Mouse (Mus musculus) stomach, embryonic 15.5 days (tissue): Measurements from ENCODE around the gene Rev3l. TPM values are rescaled to one million over a fixed set of nuclear protein-coding genes. Genes with fewer than 3 reads are reported as not detected.

Experiments used
- ATAC-seq: fragments of 200-750 bp; cut with Nextera tagmentation; 2 replicates; pipeline ENCODE4 v1.8.0; 2017; ENCODE audit warnings: low read depth, moderate number of reproducible peaks, moderate TSS enrichment; ENCODE audit not compliant: insufficient read depth, low FRiP score
- H3K27ac ChIP-seq: fragments of 300-500 bp; sonication (generic); 2 replicates; pipeline ENCODE4 v1.5.1; 2015; ENCODE audit warnings: mild to moderate bottlenecking, inconsistent platforms
- H3K27me3 ChIP-seq: fragments of 300-500 bp; sonication (generic); replicated peaks from 2 replicates; pipeline ENCODE4 v1.6.1; 2015; ENCODE audit warnings: inconsistent platforms
- H3K36me3 ChIP-seq: fragments of 300-500 bp; sonication (generic); 2 replicates; pipeline ENCODE4 v1.6.1; 2015; ENCODE audit warnings: inconsistent platforms
- H3K4me1 ChIP-seq: fragments of 300-500 bp; sonication (generic); 2 replicates; pipeline ENCODE4 v1.6.1; 2015; ENCODE audit warnings: inconsistent platforms
- H3K4me2 ChIP-seq: fragments of 300-500 bp; sonication (generic); 2 replicates; pipeline ENCODE4 v1.6.1; 2015; ENCODE audit warnings: mild to moderate bottlenecking, inconsistent platforms
- H3K4me3 ChIP-seq: fragments of 300-500 bp; sonication (generic); replicated peaks from 2 replicates; pipeline ENCODE4 v1.5.1; 2015; ENCODE audit warnings: inconsistent platforms
- H3K9ac ChIP-seq: fragments of 300-500 bp; sonication (generic); 2 replicates; pipeline ENCODE4 v1.6.1; 2015; ENCODE audit warnings: inconsistent platforms
- H3K9me3 ChIP-seq: fragments of 300-500 bp; sonication (generic); 2 replicates; pipeline ENCODE4 v1.6.1; 2016; ENCODE audit warnings: inconsistent platforms
- WGBS: fragments of 180-500 bp; shearing (Covaris S2); methylation state at CpG from one replicate; pipeline ENCODE4 v1.1.7; 2015; 5-methylcytosine and 5-hydroxymethylcytosine counted together
- polyA plus RNA-seq: library from polyadenylated mRNA; unstranded; fragments of >200 nt; fragmentation: Nextera tagmentation; extraction: Ambion mirVana; gene quantifications from 2 replicates; pipeline ENCODE4 v1.2.1, GENCODE M21; 2015

Gene Rev3l
- 16.4 and 20.3 TPM in 2 replicates for polyA plus RNA-seq

DNA sequence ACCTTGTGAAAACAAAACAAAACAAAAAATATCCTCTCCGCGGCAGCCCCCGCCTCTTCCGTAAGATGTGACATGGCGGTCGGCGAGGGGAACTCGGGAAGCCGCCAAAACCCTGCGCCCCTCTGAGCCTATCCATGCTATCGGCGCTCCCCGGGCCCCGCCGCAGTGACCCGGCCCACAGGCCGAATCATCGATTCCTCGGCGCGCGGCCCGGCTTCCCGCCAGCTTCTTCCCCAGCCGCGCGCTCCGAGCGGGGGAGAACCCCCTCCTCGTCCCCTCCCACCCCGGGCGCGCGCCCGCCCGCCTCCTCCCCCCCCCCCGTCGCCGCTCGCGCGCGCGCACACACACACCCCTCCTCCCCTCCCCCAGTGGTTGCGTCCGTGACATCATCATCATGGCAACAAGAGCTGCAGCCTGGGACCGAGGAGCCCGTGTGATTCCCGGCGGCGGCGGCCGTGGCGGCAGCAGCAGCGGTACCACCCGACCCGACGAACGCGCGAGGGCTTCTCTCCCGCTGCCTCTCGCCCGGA is at the start of gene Rev3l:
Gene Rev3l, plus strand, starts transcription at position 383 of the 530 bp plus-strand sequence.
- Histone ChIP-seq H3K4me3 (peak within 1 kb of the TSS; percentile 97), H3K9me3 (no peaks in the 10 kb centered on the region), H3K4me1 (0 out of 2 replicates have a peak, but pooled peaks cover 4% of the 10 kb centered on the region), H3K27me3 (no peaks in the 10 kb centered on the region), H3K9ac (peak within 1 kb of the TSS; percentile 95), H3K27ac (peak within 1 kb of the TSS; percentile 99), H3K36me3 (no peaks in the 10 kb centered on the region), H3K4me2 (peak within 1 kb of the TSS; percentile 56)
- ATAC-seq, result peak; percentile 79
- WGBS, result under 1% methylated on average over 46 of the region's 64 CpGs

DNA sequence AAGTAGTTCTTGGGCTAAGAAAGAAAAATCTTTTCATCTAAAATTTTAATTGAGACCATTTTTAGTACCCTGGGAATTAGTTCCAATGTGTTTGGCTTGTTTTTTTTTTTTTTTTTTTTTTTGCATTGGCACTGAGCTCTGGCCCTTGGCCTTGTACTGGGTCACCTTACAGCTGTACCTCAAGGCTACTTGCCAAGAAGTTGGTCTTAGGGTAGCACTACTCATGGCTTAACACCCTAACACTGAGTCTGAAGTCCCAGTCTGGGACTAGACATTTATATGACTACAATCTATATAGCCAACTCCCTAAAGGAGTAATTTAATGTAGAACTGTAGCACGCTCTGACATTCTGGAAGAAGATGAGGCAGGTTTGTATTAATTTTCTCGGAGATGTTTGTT is 49.4 kb upstream of the Rev3l start:
- Histone ChIP-seq H3K4me3 (no peak overlapping the region), H3K9me3 (no peaks in the 10 kb centered on the region), H3K36me3 (no peaks in the 10 kb centered on the region), H3K27me3 (no peaks in the 10 kb centered on the region), H3K27ac (no peak overlapping the region), H3K4me2 (no peak overlapping the region), H3K9ac (no peak overlapping the region), H3K4me1 (no peaks in the 10 kb centered on the region)
- ATAC-seq, result no peak
- WGBS, result 53% methylated on average over 2 of the region's 2 CpGs

DNA sequence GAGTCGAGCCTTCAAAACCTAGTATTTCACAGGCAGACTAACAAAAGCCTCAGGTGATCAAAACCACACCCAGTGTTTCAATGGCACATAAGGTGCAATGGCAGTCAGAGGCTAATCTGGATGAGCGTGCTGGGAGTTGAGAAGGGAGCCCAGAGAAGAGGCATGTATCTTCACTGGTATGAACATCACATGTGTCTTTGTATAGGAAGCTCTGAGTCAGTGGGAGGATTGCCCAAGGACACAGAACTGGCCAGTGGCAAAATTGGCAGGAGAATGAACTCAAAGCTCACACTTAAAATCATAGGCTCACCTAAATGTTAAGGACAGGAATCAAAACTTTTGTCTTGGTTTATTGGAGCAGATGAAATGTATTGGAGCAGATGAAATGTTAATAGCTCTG is 48.4 kb upstream of the Rev3l start:
- 75% methylated on average over 2 of the region's 2 CpGs for WGBS
- ATAC-seq, result no peak
- no peak overlapping the region for H3K4me3 ChIP-seq
- H3K27ac ChIP-seq, result no peak overlapping the region
- H3K27me3 ChIP-seq, result no peaks in the 10 kb centered on the region
- H3K36me3 ChIP-seq, result no peaks in the 10 kb centered on the region
- H3K4me1 ChIP-seq, result no peaks in the 10 kb centered on the region
- no peak overlapping the region for H3K4me2 ChIP-seq
- no peak overlapping the region for H3K9ac ChIP-seq
- H3K9me3 ChIP-seq, result no peaks in the 10 kb centered on the region

DNA sequence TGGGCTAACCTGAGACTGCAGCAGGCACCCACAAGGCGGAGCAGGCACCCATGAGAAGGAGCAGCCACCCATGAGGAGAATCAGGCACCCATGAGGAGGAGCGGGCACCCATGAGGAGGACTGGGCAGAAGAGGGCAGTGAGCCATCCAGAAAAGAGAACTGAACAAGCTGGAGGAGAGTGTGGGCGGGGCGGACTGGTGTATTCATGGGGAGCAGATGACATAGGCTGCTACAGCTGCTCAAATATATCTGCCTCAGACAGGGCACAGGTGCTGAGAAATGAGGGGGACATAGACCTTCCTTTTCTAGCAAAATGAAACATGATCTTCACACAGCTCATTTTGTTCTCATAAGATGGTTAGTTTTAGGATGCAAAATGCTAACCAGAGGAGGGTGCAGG is 45.1 kb upstream of the Rev3l start:
- Histone ChIP-seq H3K9ac (no peak overlapping the region), H3K4me1 (no peaks in the 10 kb centered on the region), H3K4me2 (no peak overlapping the region), H3K9me3 (no peaks in the 10 kb centered on the region), H3K36me3 (no peaks in the 10 kb centered on the region), H3K27me3 (no peaks in the 10 kb centered on the region), H3K4me3 (no peak overlapping the region), H3K27ac (no peak overlapping the region)
- WGBS, result 96% methylated on average over 4 of the region's 4 CpGs
- no peak for ATAC-seq

DNA sequence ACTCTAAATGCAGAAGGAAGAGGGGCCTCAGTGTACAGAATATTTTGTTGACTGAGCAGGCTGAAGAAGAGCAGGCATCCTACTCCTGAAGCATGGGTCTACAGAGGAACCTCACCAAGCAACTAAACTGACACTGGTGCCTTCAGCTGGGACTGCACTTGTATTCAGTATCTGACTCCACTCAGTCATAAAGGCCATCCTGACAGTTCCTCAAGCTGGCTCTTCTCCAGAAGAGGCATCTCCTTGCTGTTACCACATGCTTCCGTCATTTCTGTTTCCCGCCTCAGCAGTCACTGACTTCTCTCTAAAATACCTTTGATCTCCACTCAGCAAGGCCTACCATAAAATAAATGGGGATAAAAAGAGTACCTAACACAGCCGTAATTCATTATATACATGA is 44.1 kb upstream of the Rev3l start:
- H3K9ac ChIP-seq, result no peak overlapping the region
- no peak overlapping the region for H3K4me3 ChIP-seq
- H3K4me1 ChIP-seq, result peaks cover 3% of the 10 kb centered on the region; the same call in 1 of the 2 replicates
- H3K9me3 ChIP-seq, result no peaks in the 10 kb centered on the region
- H3K27ac ChIP-seq, result no peak overlapping the region
- whole genome bisulfite sequencing, result 57% methylated on average over 3 of the region's 3 CpGs
- no peak for ATAC-seq
- no peak overlapping the region for H3K4me2 ChIP-seq
- H3K36me3 ChIP-seq, result no peaks in the 10 kb centered on the region
- no peaks in the 10 kb centered on the region for H3K27me3 ChIP-seq

DNA sequence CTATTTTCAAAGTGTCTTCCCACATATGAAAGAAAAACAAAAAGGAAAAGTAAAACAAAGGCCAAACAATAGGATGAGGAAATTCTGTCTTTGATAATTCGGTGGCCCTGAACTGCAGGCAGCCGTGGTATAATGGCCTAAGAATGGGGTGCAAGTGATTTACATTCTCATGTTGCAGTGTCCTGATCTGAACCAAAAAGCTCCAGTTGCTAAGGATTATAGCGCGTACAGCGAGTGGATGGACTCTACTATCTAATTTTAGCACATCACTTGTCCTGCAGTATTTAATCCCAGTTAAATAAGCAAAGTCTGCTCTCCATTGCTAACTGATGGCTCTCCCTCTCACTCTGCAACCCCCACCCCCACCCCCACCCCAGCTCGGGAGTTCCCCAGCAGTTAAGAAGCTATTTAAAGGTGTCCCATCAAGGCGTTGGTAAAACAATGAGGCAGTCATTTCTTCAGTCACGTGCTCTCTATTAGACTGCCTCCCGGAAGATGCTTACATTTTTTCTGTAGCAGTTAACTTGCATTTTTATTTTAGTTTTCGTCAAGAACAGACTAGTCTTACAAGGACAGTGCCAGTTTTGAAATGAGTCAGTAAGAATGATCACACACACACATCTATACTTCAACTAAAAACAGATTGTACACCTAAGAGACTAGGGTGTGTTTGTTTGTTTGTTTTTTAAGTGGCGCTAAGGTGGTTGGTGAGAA is 40.4 kb upstream of the Rev3l start:
- Histone ChIP-seq H3K4me2 (no peak overlapping the region), H3K36me3 (no peaks in the 10 kb centered on the region), H3K4me3 (no peak overlapping the region), H3K9me3 (no peaks in the 10 kb centered on the region), H3K27me3 (no peaks in the 10 kb centered on the region), H3K9ac (no peak overlapping the region), H3K27ac (no peak overlapping the region), H3K4me1 (peaks cover 3% of the 10 kb centered on the region; the same call in 1 of the 2 replicates)
- 46% methylated on average over 11 of the region's 11 CpGs for WGBS
- no peak for ATAC-seq

DNA sequence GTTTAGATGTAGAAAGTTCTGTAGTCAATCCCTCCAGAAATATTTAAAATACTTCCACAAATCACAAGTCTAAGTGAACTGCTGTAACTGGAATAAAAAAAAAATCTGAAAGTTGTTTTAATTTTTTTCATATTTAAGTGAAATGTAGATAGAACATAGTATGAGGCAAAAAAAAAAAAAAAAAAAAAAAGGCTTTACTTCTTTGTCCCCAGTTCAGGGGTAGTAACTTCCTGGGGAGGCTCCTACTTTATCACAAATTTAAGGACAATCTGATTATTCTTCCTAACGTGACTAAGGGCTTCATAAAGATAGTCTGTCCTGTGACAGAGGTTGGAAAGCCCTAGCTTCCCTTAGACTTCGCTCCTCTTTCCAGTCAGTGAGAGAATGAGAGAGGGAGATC is 39.8 kb upstream of the Rev3l start:
- H3K9ac ChIP-seq, result no peak overlapping the region
- no peak overlapping the region for H3K4me2 ChIP-seq
- no peak overlapping the region for H3K27ac ChIP-seq
- no peaks in the 10 kb centered on the region for H3K27me3 ChIP-seq
- H3K9me3 ChIP-seq, result no peaks in the 10 kb centered on the region
- peaks cover 3% of the 10 kb centered on the region; the same call in 1 of the 2 replicates for H3K4me1 ChIP-seq
- no peaks in the 10 kb centered on the region for H3K36me3 ChIP-seq
- no peak for ATAC-seq
- no peak overlapping the region for H3K4me3 ChIP-seq
- 70% methylated on average over 2 of the region's 2 CpGs for WGBS

DNA sequence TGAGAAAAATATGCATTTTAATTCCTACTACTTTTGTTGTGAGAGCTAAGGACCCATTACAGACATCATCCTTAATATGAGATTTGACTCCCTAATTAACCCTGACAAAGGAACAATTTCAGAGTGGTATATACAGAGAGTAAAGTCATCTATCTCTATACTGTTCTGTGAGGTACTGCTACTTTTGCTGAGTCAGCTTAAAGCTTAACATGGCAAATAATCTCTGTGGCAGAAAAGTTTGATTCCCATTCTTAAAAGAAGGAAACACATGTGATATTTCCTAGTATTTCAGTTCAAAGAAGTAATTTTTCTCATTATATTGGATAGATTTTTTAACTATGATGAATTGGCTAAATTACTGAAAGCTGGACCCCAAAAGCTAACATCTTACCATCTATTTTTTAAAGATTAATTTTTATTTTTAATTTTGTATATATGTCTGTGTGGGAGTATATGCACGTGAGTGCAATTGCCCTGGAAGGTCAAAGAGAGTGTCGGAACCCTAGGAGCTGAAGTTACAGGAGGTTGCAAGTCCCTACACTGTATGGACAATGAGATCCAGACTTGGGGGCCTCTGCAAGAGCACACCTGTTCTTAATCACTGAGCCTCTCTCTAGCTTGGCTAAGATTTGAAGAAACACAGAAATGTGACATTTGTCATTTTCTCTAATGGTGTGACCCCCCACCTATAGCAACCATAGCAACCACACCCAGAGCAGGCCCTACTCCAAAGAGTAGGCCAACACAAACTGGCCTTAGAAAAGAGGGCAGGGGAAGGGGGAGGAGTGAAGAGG is 24.0 kb upstream of the Rev3l start:
- H3K9me3 ChIP-seq, result no peaks in the 10 kb centered on the region
- H3K4me2 ChIP-seq, result no peak overlapping the region
- H3K36me3 ChIP-seq, result no peaks in the 10 kb centered on the region
- no peak overlapping the region for H3K27ac ChIP-seq
- no peak overlapping the region for H3K4me3 ChIP-seq
- no peaks in the 10 kb centered on the region for H3K4me1 ChIP-seq
- no peak for ATAC-seq
- 83% methylated on average over 2 of the region's 2 CpGs for WGBS
- H3K9ac ChIP-seq, result no peak overlapping the region
- no peaks in the 10 kb centered on the region for H3K27me3 ChIP-seq

DNA sequence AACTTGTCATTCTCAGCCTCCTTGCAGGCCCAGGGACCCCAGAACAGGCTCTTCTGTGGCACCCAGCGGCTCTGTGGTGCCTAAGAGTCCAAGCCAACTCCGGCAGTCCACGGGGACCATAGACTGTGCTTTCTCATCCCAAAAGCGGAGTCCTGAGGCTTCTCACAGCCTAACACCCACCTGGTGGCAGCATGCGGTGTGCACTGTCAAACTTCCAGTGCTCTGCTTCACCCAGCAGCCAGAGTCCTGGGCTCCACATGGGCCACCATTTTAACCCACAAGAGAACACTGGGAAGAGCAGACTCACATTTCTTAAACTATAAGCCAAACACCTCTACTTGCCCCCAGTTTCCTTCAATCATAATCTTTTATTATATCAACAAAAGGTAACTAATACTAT is 15.0 kb upstream of the Rev3l start:
- H3K4me1 ChIP-seq, result no peaks in the 10 kb centered on the region

DNA sequence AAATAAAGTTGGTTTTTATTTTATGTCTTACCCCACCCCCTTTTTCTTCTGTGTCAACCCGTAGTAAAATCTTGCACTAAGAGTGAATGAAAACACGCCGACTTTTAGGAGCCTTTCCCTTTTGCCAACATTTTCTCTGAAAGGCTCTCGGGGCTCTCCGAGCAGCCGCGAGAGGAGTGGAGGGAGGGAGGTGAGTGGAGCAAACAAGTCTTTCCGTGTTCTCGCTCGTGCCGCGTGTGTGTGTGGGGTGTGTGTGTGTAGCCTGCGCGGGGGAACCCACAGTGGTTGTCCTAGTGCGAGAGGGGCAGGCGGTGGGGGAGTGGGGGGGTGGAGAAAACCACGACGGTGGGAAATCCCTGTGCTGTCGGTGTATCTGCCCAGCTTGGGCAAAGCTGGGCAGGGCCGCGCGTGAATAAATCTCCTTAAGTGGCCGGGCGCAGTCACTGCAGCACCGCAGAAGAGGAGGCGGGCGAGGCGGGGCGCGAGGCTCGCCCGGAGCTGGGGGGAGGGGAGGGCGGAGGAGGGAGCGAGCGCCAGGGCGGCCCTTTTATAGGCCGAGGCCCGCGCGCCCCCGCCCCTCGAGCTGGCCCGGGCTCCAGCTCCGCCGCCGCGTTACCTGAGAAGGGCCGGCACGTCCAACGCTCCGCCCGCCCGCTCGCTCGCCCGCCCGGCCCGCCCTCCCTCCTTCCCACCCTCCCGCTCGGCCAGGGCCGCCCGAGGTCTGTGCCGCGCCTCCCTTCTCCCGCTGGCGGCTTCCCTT is 762 bp upstream of the Rev3l start:
- no peaks in the 10 kb centered on the region for H3K36me3 ChIP-seq
- under 1% methylated on average over 55 of the region's 66 CpGs for WGBS
- peak overlapping the region; percentile 97 for H3K4me3 ChIP-seq
- H3K4me2 ChIP-seq, result peak overlapping the region; percentile 55
- peak; percentile 95 for ATAC-seq
- H3K9ac ChIP-seq, result peak overlapping the region; percentile 64
- 0 out of 2 replicates have a peak, but pooled peaks cover 4% of the 10 kb centered on the region for H3K4me1 ChIP-seq
- H3K27ac ChIP-seq, result peak overlapping the region; percentile 99
- H3K27me3 ChIP-seq, result no peaks in the 10 kb centered on the region
- no peaks in the 10 kb centered on the region for H3K9me3 ChIP-seq

More for the DNA sequence above, 15.0 kb upstream of the Rev3l start:
- Histone ChIP-seq H3K36me3 (no peaks in the 10 kb centered on the region), H3K9me3 (no peaks in the 10 kb centered on the region), H3K9ac (no peak overlapping the region), H3K27me3 (no peaks in the 10 kb centered on the region), H3K4me2 (no peak overlapping the region), H3K4me3 (no peak overlapping the region), H3K27ac (no peak overlapping the region)
- ATAC-seq, result no peak
- 86% methylated on average over 5 of the region's 5 CpGs for WGBS

DNA sequence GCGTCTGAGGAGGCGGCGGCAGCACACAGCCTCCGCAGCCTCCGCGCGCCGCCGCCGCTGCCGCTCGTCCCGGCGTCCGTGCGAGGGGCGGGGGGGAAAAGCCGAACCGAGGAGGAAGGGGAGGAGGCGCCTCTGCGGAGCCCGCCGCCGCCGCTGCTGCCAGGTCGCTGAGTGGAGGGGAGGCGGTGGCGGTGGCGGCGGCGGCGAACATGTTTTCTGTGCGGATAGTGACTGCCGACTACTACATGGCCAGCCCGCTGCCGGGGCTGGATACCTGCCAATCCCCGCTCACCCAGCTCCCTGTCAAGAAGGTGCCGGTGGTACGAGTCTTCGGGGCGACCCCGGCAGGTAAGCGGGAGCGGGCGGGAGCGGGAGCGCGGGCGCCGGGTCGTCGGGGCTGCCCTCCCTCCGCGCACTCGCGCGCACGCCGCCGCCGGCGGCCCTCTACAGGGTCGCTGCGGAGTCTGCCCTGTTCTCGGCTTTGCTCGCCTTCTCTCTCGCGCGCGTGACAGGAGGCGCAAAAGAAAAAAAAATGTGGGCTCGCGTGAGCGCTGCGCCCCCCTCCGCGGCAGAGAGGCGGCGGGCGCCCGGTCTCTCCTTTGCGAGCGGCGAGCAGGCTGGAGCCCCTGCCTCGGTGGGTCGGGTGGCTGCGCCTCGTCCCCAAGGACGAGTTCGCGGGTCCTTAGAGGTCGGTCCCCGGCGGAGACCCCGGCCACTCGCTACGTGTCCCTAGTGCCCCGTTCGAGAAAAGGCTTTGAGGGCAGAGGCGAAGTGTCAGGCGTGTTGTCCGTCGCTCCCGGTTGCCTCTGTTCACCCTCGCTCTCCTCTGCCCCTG is 565 bp downstream of the Rev3l start:
- H3K27me3 ChIP-seq, result no peaks in the 10 kb centered on the region
- peak overlapping the region; percentile 97 for H3K4me3 ChIP-seq
- H3K4me2 ChIP-seq, result peak overlapping the region; percentile 56
- H3K9ac ChIP-seq, result peak overlapping the region; percentile 95
- H3K4me1 ChIP-seq, result 0 out of 2 replicates have a peak, but pooled peaks cover 4% of the 10 kb centered on the region
- peak; percentile 32 for ATAC-seq
- WGBS, result under 1% methylated on average over 81 of the region's 105 CpGs
- no peaks in the 10 kb centered on the region for H3K36me3 ChIP-seq
- H3K27ac ChIP-seq, result peak overlapping the region; percentile 99
- no peaks in the 10 kb centered on the region for H3K9me3 ChIP-seq
